Mouse (Mus musculus) limb, embryonic 14.5 days (tissue): ENCODE data around the gene Gm20422. TPM values are rescaled to one million over a fixed set of nuclear protein-coding genes. Genes with fewer than 3 reads are reported as not detected.

Experiments used
- ATAC-seq: fragments of 200-750 bp; cut with Nextera tagmentation; 2 replicates; pipeline ENCODE4 v1.8.0; 2017; ENCODE audit warnings: low read depth, moderate number of reproducible peaks, moderate TSS enrichment; ENCODE audit not compliant: low FRiP score
- DNase-seq: peaks from one replicate; pipeline ENCODE4 v3.0.0-alpha.2; 2015; ENCODE audit warnings: low spot score
- H3K27ac ChIP-seq: fragments of 300-500 bp; sonication (generic); replicated peaks from 2 replicates; pipeline ENCODE4 v1.5.1; 2014; ENCODE audit warnings: low read depth, mild to moderate bottlenecking, low read length, moderate library complexity, mixed read lengths
- H3K27me3 ChIP-seq: fragments of 300-500 bp; sonication (generic); 2 replicates; pipeline ENCODE4 v1.6.1; 2014; ENCODE audit warnings: low read length, mixed read lengths; ENCODE audit not compliant: control insufficient read depth, insufficient read depth
- H3K36me3 ChIP-seq: fragments of 300-500 bp; sonication (generic); 2 replicates; pipeline ENCODE4 v1.6.1; 2014; ENCODE audit warnings: mild to moderate bottlenecking, low read length, moderate library complexity, mixed read lengths; ENCODE audit not compliant: control insufficient read depth, insufficient read depth
- H3K4me1 ChIP-seq: fragments of 300-500 bp; sonication (generic); 2 replicates; pipeline ENCODE4 v1.6.1; 2014; ENCODE audit warnings: antibody characterized with exemption, low read length, mixed read lengths; ENCODE audit not compliant: control insufficient read depth, insufficient read depth
- H3K4me2 ChIP-seq: fragments of 300-500 bp; sonication (generic); replicated peaks from 2 replicates; pipeline ENCODE4 v1.6.1; 2014; ENCODE audit warnings: low read depth, mild to moderate bottlenecking, low read length, moderate library complexity; ENCODE audit not compliant: severe bottlenecking
- H3K4me3 ChIP-seq: fragments of 300-500 bp; sonication (generic); replicated peaks from 2 replicates; pipeline ENCODE4 v1.5.1; 2014; ENCODE audit warnings: low read length
- H3K9ac ChIP-seq: fragments of 300-500 bp; sonication (generic); 2 replicates; pipeline ENCODE4 v1.6.1; 2014; ENCODE audit warnings: mild to moderate bottlenecking, low read depth, low read length, moderate library complexity; ENCODE audit not compliant: severe bottlenecking
- H3K9me3 ChIP-seq: fragments of 300-500 bp; sonication (generic); 2 replicates; pipeline ENCODE4 v1.6.1; 2016; ENCODE audit warnings: low read length; ENCODE audit not compliant: control insufficient read depth
- POLR2A ChIP-seq: fragments of 200-500 bp; IDR thresholded peaks from 2 replicates; pipeline ENCODE4 v1.8.0; 2012; ENCODE audit warnings: inconsistent platforms, mild to moderate bottlenecking, moderate library complexity, borderline replicate concordance; ENCODE audit not compliant: insufficient read depth, insufficient read length; ENCODE audit errors: extremely low read depth
- WGBS: fragments of 180-500 bp; shearing (Covaris S2); extraction: QIAGEN DNeasy Blood & Tissue Kit; methylation state at CpG from one replicate; pipeline ENCODE4 v1.1.7; 2014; 5-methylcytosine and 5-hydroxymethylcytosine counted together
- polyA plus RNA-seq, 2 experiments: library from polyadenylated mRNA; depleted of rRNA in 1 of 2; stranded (reverse) in 1 of 2; unstranded in 1 of 2; fragments of >200 nt; fragmentation: Nextera tagmentation in 1 of 2; extraction: Ambion mirVana in 1 of 2; gene quantifications; 2 replicates each; pipeline versions ENCODE4 v1.2.1 to v1.2.3; 2012 to 2014

Gm20422 gene
- polyA plus RNA-seq, 2 experiments = 0.62 to 1.1 TPM

- H3K36me3 ChIP-seq = peaks cover 99% of the 10 kb centered on the region
- no peak for ATAC-seq
These were observed 25.3 kb upstream of the Gm20422 start for GRCm38 (mm10) chr8:69799946-69800345.

GRCm38 (mm10) chr8:69799261-69799660 is 24.6 kb upstream of the Gm20422 start:
- Histone ChIP-seq H3K27me3 (no peaks in the 10 kb centered on the region), H3K4me1 (no peaks in the 10 kb centered on the region), H3K36me3 (peaks cover 99% of the 10 kb centered on the region), H3K9me3 (no peaks in the 10 kb centered on the region), H3K4me3 (no peak overlapping the region), H3K4me2 (no peak overlapping the region), H3K9ac (no peak overlapping the region), H3K27ac (no peak overlapping the region)
- TF ChIP-seq POLR2A = no peak
- ATAC-seq (no peak), DNase-seq (no peak)
- WGBS = 91% methylated on average over 8 of the region's 8 CpGs

More at GRCm38 (mm10) chr8:69799946-69800345, 25.3 kb upstream of the Gm20422 start:
- DNase-seq = no peak
- Histone ChIP-seq H3K4me1 (no peaks in the 10 kb centered on the region), H3K9ac (no peak overlapping the region), H3K4me3 (no peak overlapping the region), H3K27ac (no peak overlapping the region), H3K27me3 (no peaks in the 10 kb centered on the region), H3K9me3 (no peaks in the 10 kb centered on the region), H3K4me2 (no peak overlapping the region)
- TF ChIP-seq POLR2A = no peak
- WGBS = 95% methylated on average over 5 of the region's 5 CpGs

GRCm38 (mm10) chr8:69797661-69798060 is 23.0 kb upstream of the Gm20422 start:
- no peak for DNase-seq
- peaks cover 2% of the 10 kb centered on the region for H3K4me1 ChIP-seq
- H3K9me3 ChIP-seq = no peaks in the 10 kb centered on the region
- no peak overlapping the region for H3K4me2 ChIP-seq
- WGBS = 94% methylated on average over 10 of the region's 10 CpGs
- H3K9ac ChIP-seq = no peak overlapping the region
- peaks cover 90% of the 10 kb centered on the region for H3K36me3 ChIP-seq
- H3K4me3 ChIP-seq = no peak overlapping the region
- H3K27me3 ChIP-seq = no peaks in the 10 kb centered on the region
- no peak for TF ChIP-seq POLR2A
- no peak for ATAC-seq
- no peak overlapping the region for H3K27ac ChIP-seq

- H3K9ac ChIP-seq = no peak overlapping the region
- 96% methylated on average over 16 of the region's 16 CpGs for WGBS
- no peak overlapping the region for H3K4me3 ChIP-seq
- H3K27me3 ChIP-seq = no peaks in the 10 kb centered on the region
- peaks cover 81% of the 10 kb centered on the region for H3K36me3 ChIP-seq
- no peaks in the 10 kb centered on the region for H3K9me3 ChIP-seq
- ATAC-seq (no peak), DNase-seq (no peak)
- TF ChIP-seq POLR2A = no peak
- H3K4me1 ChIP-seq = peaks cover 10% of the 10 kb centered on the region
- no peak overlapping the region for H3K27ac ChIP-seq
- H3K4me2 ChIP-seq = no peak overlapping the region
These were observed 22.1 kb upstream of the Gm20422 start for GRCm38 (mm10) chr8:69796721-69797345.

GRCm38 (mm10) chr8:69794901-69795300 is 20.2 kb upstream of the Gm20422 start:
- ATAC-seq (no peak), DNase-seq (no peak)
- TF ChIP-seq POLR2A = no peak
- H3K36me3 ChIP-seq = peaks cover 63% of the 10 kb centered on the region
- H3K9me3 ChIP-seq = no peaks in the 10 kb centered on the region
- H3K4me2 ChIP-seq = no peak overlapping the region
- peaks cover 16% of the 10 kb centered on the region for H3K4me1 ChIP-seq
- H3K9ac ChIP-seq = no peak overlapping the region
- no peaks in the 10 kb centered on the region for H3K27me3 ChIP-seq
- H3K4me3 ChIP-seq = no peak overlapping the region
- 94% methylated on average over 6 of the region's 6 CpGs for WGBS
- no peak overlapping the region for H3K27ac ChIP-seq
